Mouse (Mus musculus) hindbrain, embryonic 16.5 days (tissue): ENCODE results near the gene Glipr2. TPM values are rescaled to one million over a fixed set of nuclear protein-coding genes. Genes with fewer than 3 reads are reported as not detected.

Source experiments
- ATAC-seq: fragments of 200-750 bp; cut with Nextera tagmentation; 2 replicates; pipeline ENCODE4 v1.8.0; 2017; ENCODE audit warnings: moderate TSS enrichment, moderate library complexity
- H3K27ac ChIP-seq: fragments of 300-500 bp; sonication (generic); 2 replicates; pipeline ENCODE4 v1.5.1; 2014; ENCODE audit warnings: low read depth, mild to moderate bottlenecking, control low read depth, low read length, moderate library complexity
- H3K27me3 ChIP-seq: fragments of 300-500 bp; sonication (generic); replicated peaks from 2 replicates; pipeline ENCODE4 v1.6.1; 2014; ENCODE audit warnings: low read length; ENCODE audit not compliant: control insufficient read depth, insufficient read depth
- H3K36me3 ChIP-seq: fragments of 300-500 bp; sonication (generic); 2 replicates; pipeline ENCODE4 v1.6.1; 2014; ENCODE audit warnings: mild to moderate bottlenecking, low read length, moderate library complexity, mixed read lengths; ENCODE audit not compliant: control insufficient read depth, insufficient read depth
- H3K4me1 ChIP-seq: fragments of 300-500 bp; sonication (generic); 2 replicates; pipeline ENCODE4 v1.6.1; 2014; ENCODE audit warnings: low read depth, low read length; ENCODE audit not compliant: control insufficient read depth, insufficient read depth
- H3K4me2 ChIP-seq: fragments of 300-500 bp; sonication (generic); 2 replicates; pipeline ENCODE4 v1.6.1; 2014; ENCODE audit warnings: mild to moderate bottlenecking, low read length, control low read depth, moderate library complexity
- H3K4me3 ChIP-seq: fragments of 300-500 bp; sonication (generic); 2 replicates; pipeline ENCODE4 v1.5.1; 2014; ENCODE audit warnings: mild to moderate bottlenecking, low read length, control low read depth, moderate library complexity
- H3K9ac ChIP-seq: fragments of 300-500 bp; sonication (generic); 2 replicates; pipeline ENCODE4 v1.6.1; 2014; ENCODE audit warnings: low read depth, mild to moderate bottlenecking, control low read depth, low read length, moderate library complexity
- H3K9me3 ChIP-seq: fragments of 300-500 bp; sonication (generic); 2 replicates; pipeline ENCODE4 v1.6.1; 2014; ENCODE audit warnings: mild to moderate bottlenecking, low read length, moderate library complexity; ENCODE audit not compliant: control insufficient read depth
- WGBS: fragments of 180-500 bp; shearing (Covaris S2); extraction: QIAGEN DNeasy Blood & Tissue Kit; methylation state at CpG from one replicate; pipeline ENCODE4 v1.1.7; 2014; 5-methylcytosine and 5-hydroxymethylcytosine counted together
- polyA plus RNA-seq: library from polyadenylated mRNA; unstranded; fragments of >200 nt; fragmentation: Nextera tagmentation; extraction: Ambion mirVana; gene quantifications from 2 replicates; pipeline ENCODE4 v1.2.1, GENCODE M21; 2015

Glipr2 gene
- polyA plus RNA-seq, 1 experiment from 2014 or later: 32.5 TPM

GRCm38 (mm10) chr4:43965856-43966535 lies 8.8 kb downstream of the Glipr2 start:
- no peak overlapping the region for H3K27ac ChIP-seq
- no peak overlapping the region for H3K9ac ChIP-seq
- no peaks in the 10 kb centered on the region for H3K36me3 ChIP-seq
- 86% methylated on average over 7 of the region's 7 CpGs for WGBS
- H3K4me2 ChIP-seq: no peak overlapping the region
- ATAC-seq: no peak
- peaks cover 6% of the 10 kb centered on the region for H3K4me1 ChIP-seq
- H3K27me3 ChIP-seq: no peaks in the 10 kb centered on the region
- H3K9me3 ChIP-seq: no peaks in the 10 kb centered on the region
- no peak overlapping the region for H3K4me3 ChIP-seq

- H3K36me3 ChIP-seq: no peaks in the 10 kb centered on the region
- no peaks in the 10 kb centered on the region for H3K27me3 ChIP-seq
- no peak overlapping the region for H3K27ac ChIP-seq
- no peak for ATAC-seq
- peaks cover 14% of the 10 kb centered on the region for H3K4me1 ChIP-seq
- H3K9ac ChIP-seq: peak overlapping the region; percentile 2; the same call in 1 of the 2 replicates
- 44% methylated on average over 13 of the region's 13 CpGs for WGBS
- no peaks in the 10 kb centered on the region for H3K9me3 ChIP-seq
- H3K4me2 ChIP-seq: no peak overlapping the region
- H3K4me3 ChIP-seq: no peak overlapping the region
These were observed 11.4 kb downstream of the Glipr2 start for GRCm38 (mm10) chr4:43968650-43969049.

GRCm38 (mm10) chr4:43969373-43969772 lies 12.2 kb downstream of the Glipr2 start:
- Histone ChIP-seq H3K27me3 (no peaks in the 10 kb centered on the region), H3K36me3 (no peaks in the 10 kb centered on the region)

GRCm38 (mm10) chr4:43970393-43971330 lies 13.5 kb downstream of the Glipr2 start:
- H3K27me3 ChIP-seq: no peaks in the 10 kb centered on the region
- H3K4me2 ChIP-seq: no peak overlapping the region
- H3K4me3 ChIP-seq: no peak overlapping the region
- ATAC-seq: no peak
- no peaks in the 10 kb centered on the region for H3K9me3 ChIP-seq
- H3K36me3 ChIP-seq: no peaks in the 10 kb centered on the region
- no peak overlapping the region for H3K27ac ChIP-seq
- 84% methylated on average over 20 of the region's 20 CpGs for WGBS
- H3K4me1 ChIP-seq: peaks cover 16% of the 10 kb centered on the region
- H3K9ac ChIP-seq: no peak overlapping the region

More at GRCm38 (mm10) chr4:43969373-43969772, 12.2 kb downstream of the Glipr2 start:
- no peak overlapping the region for H3K4me2 ChIP-seq
- ATAC-seq: no peak
- H3K4me1 ChIP-seq: peaks cover 16% of the 10 kb centered on the region
- H3K27ac ChIP-seq: no peak overlapping the region
- no peak overlapping the region for H3K9ac ChIP-seq
- H3K9me3 ChIP-seq: no peaks in the 10 kb centered on the region
- 22% methylated on average over 4 of the region's 4 CpGs for WGBS
- no peak overlapping the region for H3K4me3 ChIP-seq

GRCm38 (mm10) chr4:43971541-43972136 lies 14.4 kb downstream of the Glipr2 start:
- WGBS: 68% methylated on average over 9 of the region's 9 CpGs

GRCm38 (mm10) chr4:43972137-43972591 lies 15.0 kb downstream of the Glipr2 start:
- Histone ChIP-seq H3K4me1 (peaks cover 16% of the 10 kb centered on the region), H3K36me3 (no peaks in the 10 kb centered on the region), H3K27ac (peak overlapping the region; percentile 34; the same call in 1 of the 2 replicates), H3K27me3 (no peaks in the 10 kb centered on the region), H3K9me3 (no peaks in the 10 kb centered on the region), H3K4me2 (no peak overlapping the region), H3K9ac (no peak overlapping the region), H3K4me3 (no peak overlapping the region)
- WGBS: 9% methylated on average over 8 of the region's 8 CpGs
- ATAC-seq: no peak

More at GRCm38 (mm10) chr4:43971541-43972136, 14.4 kb downstream of the Glipr2 start:
- H3K36me3 ChIP-seq: no peaks in the 10 kb centered on the region
- no peak overlapping the region for H3K4me3 ChIP-seq
- H3K9me3 ChIP-seq: no peaks in the 10 kb centered on the region
- H3K27me3 ChIP-seq: no peaks in the 10 kb centered on the region
- ATAC-seq: no peak
- peaks cover 16% of the 10 kb centered on the region for H3K4me1 ChIP-seq
- H3K4me2 ChIP-seq: no peak overlapping the region
- peak overlapping the region; percentile 34; the same call in 1 of the 2 replicates for H3K27ac ChIP-seq
- no peak overlapping the region for H3K9ac ChIP-seq

GRCm38 (mm10) chr4:43973526-43973981 lies 16.4 kb downstream of the Glipr2 start:
- peak; percentile 48; the same call in 1 of the 2 replicates for ATAC-seq
- H3K27ac ChIP-seq: no peak overlapping the region
- H3K9ac ChIP-seq: no peak overlapping the region
- no peak overlapping the region for H3K4me2 ChIP-seq
- no peaks in the 10 kb centered on the region for H3K9me3 ChIP-seq
- H3K36me3 ChIP-seq: no peaks in the 10 kb centered on the region
- H3K27me3 ChIP-seq: no peaks in the 10 kb centered on the region
- peaks cover 16% of the 10 kb centered on the region for H3K4me1 ChIP-seq
- 19% methylated on average over 4 of the region's 4 CpGs for WGBS
- no peak overlapping the region for H3K4me3 ChIP-seq

GRCm38 (mm10) chr4:43974914-43975616 lies 17.9 kb downstream of the Glipr2 start:
- no peak for ATAC-seq
- H3K27me3 ChIP-seq: no peaks in the 10 kb centered on the region
- H3K4me2 ChIP-seq: no peak overlapping the region
- H3K9me3 ChIP-seq: no peaks in the 10 kb centered on the region
- H3K4me1 ChIP-seq: peaks cover 19% of the 10 kb centered on the region
- H3K36me3 ChIP-seq: no peaks in the 10 kb centered on the region
- no peak overlapping the region for H3K27ac ChIP-seq
- H3K4me3 ChIP-seq: no peak overlapping the region
- 83% methylated on average over 10 of the region's 10 CpGs for WGBS
- H3K9ac ChIP-seq: no peak overlapping the region
